Mouse (Mus musculus) C2C12 (cell line): Measurements from ENCODE around the gene Rcan2.

Experiments
- CEBPB ChIP-seq: IDR thresholded peaks from one replicate; pipeline ENCODE4 v1.6.1; 2011; ENCODE audit warnings: low read depth, mild to moderate bottlenecking, control low read depth, moderate library complexity
- CTCF ChIP-seq: IDR thresholded peaks from one replicate; pipeline ENCODE4 v1.5.1; 2011; ENCODE audit not compliant: control insufficient read depth, insufficient read depth, insufficient read length
- MYOG ChIP-seq: IDR thresholded peaks from one replicate; pipeline ENCODE4 v1.6.1; 2011; ENCODE audit not compliant: control insufficient read depth, insufficient read length; ENCODE audit errors: extremely low read depth
- USF1 ChIP-seq: IDR thresholded peaks from one replicate; pipeline ENCODE4 v1.6.1; 2011; ENCODE audit warnings: low read depth, mild to moderate bottlenecking, control low read depth, moderate library complexity

DNA sequence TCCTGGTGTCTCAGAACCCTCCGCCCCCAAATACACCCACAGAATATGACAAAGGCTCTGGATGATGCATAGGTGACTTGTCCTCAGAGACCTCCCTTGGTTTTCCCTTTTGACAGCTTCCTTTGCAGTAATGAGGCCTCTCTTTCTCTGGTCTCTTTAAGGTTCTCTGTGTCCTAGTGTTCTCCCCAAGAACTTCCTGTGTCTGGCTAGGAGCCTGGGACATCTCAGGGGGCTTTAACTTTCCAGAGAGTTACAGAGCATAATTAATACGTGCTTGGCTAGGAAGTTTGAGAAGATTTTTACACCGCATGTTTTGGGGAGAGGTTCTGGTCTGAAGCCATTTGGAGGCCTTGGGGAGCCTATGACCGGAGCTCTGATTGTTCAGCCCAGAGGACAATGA is 128.7 kb downstream of the Rcan2 start:
- TF ChIP-seq CTCF (no peak), USF1 (no peak), MYOG (no peak), CEBPB (no peak)
